Mouse (Mus musculus) MEL (cell line): ENCODE measurements at regions not wholly inside any gene's neighbourhood (a gene's known extent, or its start where the extent isn't known, plus 50 kb on each side); places are given as distances from the start of the nearest gene placed in this dataset.

ENCODE experiments used
- DNase-seq: peaks from one replicate; pipeline ENCODE4 v3.0.0; 2011; ENCODE audit warnings: low read depth, low spot score
- H3K27ac ChIP-seq: 2 replicates; pipeline ENCODE4 v1.5.1; 2012; ENCODE audit warnings: low read depth, mild to moderate bottlenecking, control low read depth, low read length, moderate library complexity; ENCODE audit not compliant: control insufficient read depth
- H3K27me3 ChIP-seq, 2 experiments: fragments of 150-350 bp in 1 of 2; sonication (generic) in 1 of 2; 2 replicates each; pipeline ENCODE4 v1.6.1; 2012; ENCODE audit warnings: low read length in 2 of 2, mild to moderate bottlenecking in 2 of 2, improper control_type of control experiment in 1 of 2, moderate library complexity in 1 of 2; ENCODE audit not compliant: insufficient read depth in 2 of 2, control insufficient read depth in 1 of 2
- H3K36me3 ChIP-seq, 2 experiments: 2 replicates each; pipeline ENCODE4 v1.6.1; 2012 to 2014; ENCODE audit warnings: low read length in 2 of 2, improper control_type of control experiment in 1 of 2, inconsistent platforms in 1 of 2, mild to moderate bottlenecking in 1 of 2; ENCODE audit not compliant: insufficient read depth in 2 of 2, control insufficient read depth in 1 of 2
- H3K4me1 ChIP-seq, 2 experiments: fragments of 150-350 bp in 1 of 2; sonication (generic) in 1 of 2; 2 replicates each; pipeline ENCODE4 v1.6.1; 2012; ENCODE audit warnings: low read length in 2 of 2, improper control_type of control experiment in 1 of 2, mild to moderate bottlenecking in 1 of 2; ENCODE audit not compliant: insufficient read depth in 2 of 2, control insufficient read depth in 1 of 2
- H3K4me3 ChIP-seq, 2 experiments: fragments of 150-350 bp in 1 of 2; sonication (generic) in 1 of 2; 2 replicates each; pipeline ENCODE4 v1.5.1; 2012; ENCODE audit warnings: low read depth in 2 of 2, low read length in 2 of 2, mild to moderate bottlenecking in 2 of 2, moderate library complexity in 2 of 2, control low read depth in 1 of 2, improper control_type of control experiment in 1 of 2; ENCODE audit not compliant: control insufficient read depth in 1 of 2, insufficient read depth in 1 of 2
- H3K79me2 ChIP-seq: 2 replicates; pipeline ENCODE4 v1.6.1; 2012; ENCODE audit warnings: mild to moderate bottlenecking, low read length, moderate library complexity; ENCODE audit not compliant: control insufficient read depth, poor library complexity, insufficient read depth
- H3K9ac ChIP-seq: 2 replicates; pipeline ENCODE4 v1.6.1; 2012; ENCODE audit warnings: low read depth, mild to moderate bottlenecking, control low read depth, low read length, moderate library complexity; ENCODE audit not compliant: control insufficient read depth, poor library complexity, severe bottlenecking
- H3K9me3 ChIP-seq: fragments of 150-350 bp; sonication (generic); replicated peaks from 2 replicates; pipeline ENCODE4 v1.6.1; 2012; ENCODE audit warnings: mild to moderate bottlenecking, low read length, improper control_type of control experiment, moderate library complexity; ENCODE audit not compliant: insufficient read depth
- BHLHE40 ChIP-seq: IDR thresholded peaks from 2 replicates; pipeline ENCODE4 v1.6.1; 2012; ENCODE audit warnings: low read depth, mild to moderate bottlenecking, inconsistent platforms, low read length, improper control_type of control experiment, borderline replicate concordance
- CTCF ChIP-seq, 3 experiments: IDR thresholded peaks in 2 of 3; conservative IDR thresholded peaks in 1 of 3; 2 replicates each; pipeline ENCODE4 v1.5.1; 2011 to 2012; ENCODE audit warnings: low read length in 3 of 3, low read depth in 2 of 3, mild to moderate bottlenecking in 2 of 3, improper control_type of control experiment in 1 of 3, inconsistent platforms in 1 of 3, mixed read lengths in 1 of 3, moderate library complexity in 1 of 3; ENCODE audit not compliant: control insufficient read depth in 1 of 3, insufficient read depth in 1 of 3, poor library complexity in 1 of 3, severe bottlenecking in 1 of 3
- ELF1 ChIP-seq: IDR thresholded peaks from 2 replicates; pipeline ENCODE4 v1.6.1; 2014; ENCODE audit warnings: low read depth, mild to moderate bottlenecking, inconsistent platforms, low read length, improper control_type of control experiment, moderate library complexity
- EP300 ChIP-seq, 2 experiments: IDR thresholded peaks; 2 replicates each; pipeline ENCODE4 v1.6.1; 2011; ENCODE audit warnings: improper control_type of control experiment in 2 of 2, low read length in 2 of 2, low read depth in 1 of 2, mild to moderate bottlenecking in 1 of 2
- ETS1 ChIP-seq: IDR thresholded peaks from 2 replicates; pipeline ENCODE4 v1.6.1; 2012; ENCODE audit warnings: low read depth, mild to moderate bottlenecking, inconsistent platforms, low read length, improper control_type of control experiment, moderate library complexity
- GABPA ChIP-seq: IDR thresholded peaks from 2 replicates; pipeline ENCODE4 v1.6.1; 2012; ENCODE audit warnings: low read depth, mild to moderate bottlenecking, inconsistent platforms, low read length, improper control_type of control experiment, moderate library complexity
- GATA1 ChIP-seq: IDR thresholded peaks from 2 replicates; pipeline ENCODE4 v1.6.1; 2011; ENCODE audit warnings: low read depth, low read length, improper control_type of control experiment
- HCFC1 ChIP-seq: IDR thresholded peaks from 2 replicates; pipeline ENCODE4 v1.6.1; 2012; ENCODE audit warnings: low read depth, mild to moderate bottlenecking, inconsistent platforms, low read length, improper control_type of control experiment, moderate library complexity
- MAX ChIP-seq: IDR thresholded peaks from 2 replicates; pipeline ENCODE4 v1.6.1; 2011; ENCODE audit warnings: low read length, improper control_type of control experiment
- MAZ ChIP-seq: IDR thresholded peaks from 2 replicates; pipeline ENCODE4 v1.6.1; 2012; ENCODE audit warnings: low read depth, mild to moderate bottlenecking, inconsistent platforms, low read length, improper control_type of control experiment
- MEF2A ChIP-seq: IDR thresholded peaks from 2 replicates; pipeline ENCODE4 v1.6.1; 2014; ENCODE audit warnings: low read depth, mild to moderate bottlenecking, inconsistent platforms, low read length, improper control_type of control experiment; ENCODE audit not compliant: poor library complexity, insufficient replicate concordance, severe bottlenecking; ENCODE audit errors: extremely low read depth
- MXI1 ChIP-seq: IDR thresholded peaks from 2 replicates; pipeline ENCODE4 v1.6.1; 2011; ENCODE audit warnings: mild to moderate bottlenecking, low read depth, low read length, improper control_type of control experiment
- POLR2A ChIP-seq, 2 experiments: IDR thresholded peaks; 2 replicates each; pipeline ENCODE4 v1.6.1; 2011 to 2012; ENCODE audit warnings: low read length in 2 of 2, mild to moderate bottlenecking in 2 of 2, control low read depth in 1 of 2, improper control_type of control experiment in 1 of 2, low read depth in 1 of 2, moderate library complexity in 1 of 2; ENCODE audit not compliant: control insufficient read depth in 1 of 2, insufficient read depth in 1 of 2, poor library complexity in 1 of 2
- POLR2AphosphoS2 ChIP-seq: IDR thresholded peaks from 2 replicates; pipeline ENCODE4 v1.6.1; 2011; ENCODE audit warnings: low read length, improper control_type of control experiment
- RCOR1 ChIP-seq: IDR thresholded peaks from 2 replicates; pipeline ENCODE4 v1.6.1; 2012; ENCODE audit warnings: low read depth, mild to moderate bottlenecking, inconsistent platforms, low read length, improper control_type of control experiment
- SIN3A ChIP-seq: IDR thresholded peaks from 2 replicates; pipeline ENCODE4 v1.6.1; 2012; ENCODE audit warnings: low read length, improper control_type of control experiment, inconsistent platforms
- TAL1 ChIP-seq: IDR thresholded peaks from 2 replicates; pipeline ENCODE4 v1.6.1; 2012; ENCODE audit warnings: mild to moderate bottlenecking, inconsistent platforms, low read length, moderate library complexity, mixed read lengths
- TBP ChIP-seq: IDR thresholded peaks from 2 replicates; pipeline ENCODE4 v1.8.0; 2011; ENCODE audit warnings: low read depth, low read length, improper control_type of control experiment
- UBTF ChIP-seq: IDR thresholded peaks from 2 replicates; pipeline ENCODE4 v1.6.1; 2012; ENCODE audit warnings: low read depth, mild to moderate bottlenecking, inconsistent platforms, low read length, improper control_type of control experiment, moderate library complexity, borderline replicate concordance; ENCODE audit not compliant: insufficient read depth
- ZC3H11A ChIP-seq: IDR thresholded peaks from 2 replicates; pipeline ENCODE4 v1.6.1; 2012; ENCODE audit warnings: low read depth, mild to moderate bottlenecking, inconsistent platforms, low read length, improper control_type of control experiment
- ZKSCAN1 ChIP-seq: IDR thresholded peaks from 2 replicates; pipeline ENCODE4 v1.6.1; 2012; ENCODE audit warnings: low read depth, mild to moderate bottlenecking, inconsistent platforms, low read length, improper control_type of control experiment, moderate library complexity
- ZMIZ1 ChIP-seq: IDR thresholded peaks from 2 replicates; pipeline ENCODE4 v1.6.1; 2012; ENCODE audit warnings: low read depth, mild to moderate bottlenecking, inconsistent platforms, low read length, improper control_type of control experiment, moderate library complexity

GRCm38 (mm10) chr10:98652084-98652483 is 262.1 kb upstream of the Atp2b1 start:
- Histone ChIP-seq H3K9me3 (no peaks in the 10 kb centered on the region), H3K27me3 (no peaks in the 10 kb centered on the region), H3K4me1 (0 out of 4 replicates have a peak, but pooled peaks cover 0 to 3% of the 10 kb centered on the region in 2 experiments), H3K4me3 (no peak overlapping the region), H3K36me3 (no peaks in the 10 kb centered on the region), H3K79me2 (no peaks in the 10 kb centered on the region), H3K9ac (no peak overlapping the region), H3K27ac (no peak overlapping the region)
- DNase-seq: no peak
- TF ChIP-seq MEF2A (no peak), ZC3H11A (no peak), MAZ (no peak), GABPA (no peak), RCOR1 (no peak), POLR2AphosphoS2 (no peak), CTCF (IDR thresholded peaks at IDR 0.05 in 2 of 3, conservative IDR thresholded peaks at IDR 0.05 in 1 of 3; ENCODE audit: control insufficient read depth in 1 of 3, insufficient read depth in 1 of 3, low read depth in 2 of 3, low read length in 3 of 3, poor library complexity in 1 of 3, severe bottlenecking in 1 of 3) (no peak), MXI1 (no peak), POLR2A (IDR thresholded peaks at IDR 0.05; ENCODE audit: control insufficient read depth in 1 of 2, insufficient read depth in 1 of 2, low read depth in 1 of 2, low read length in 2 of 2, poor library complexity in 1 of 2) (no peak), BHLHE40 (no peak), UBTF (no peak), SIN3A (no peak), HCFC1 (no peak), MAX (no peak), ELF1 (no peak)

GRCm38 (mm10) chr10:98660747-98661146 is 253.5 kb upstream of the Atp2b1 start:
- H3K9ac ChIP-seq: no peak overlapping the region
- H3K9me3 ChIP-seq: no peaks in the 10 kb centered on the region
- H3K79me2 ChIP-seq: no peaks in the 10 kb centered on the region
- TF ChIP-seq ZKSCAN1 (no peak), TBP (no peak), ETS1 (no peak), TAL1 (no peak), MXI1 (no peak), EP300 (IDR thresholded peaks at IDR 0.05; ENCODE audit: low read depth in 1 of 2, low read length in 2 of 2) (no peak), POLR2AphosphoS2 (no peak), UBTF (no peak), CTCF (IDR thresholded peaks at IDR 0.05 in 2 of 3, conservative IDR thresholded peaks at IDR 0.05 in 1 of 3; ENCODE audit: control insufficient read depth in 1 of 3, insufficient read depth in 1 of 3, low read depth in 2 of 3, low read length in 3 of 3, poor library complexity in 1 of 3, severe bottlenecking in 1 of 3) (no peak), HCFC1 (no peak), ZMIZ1 (no peak), GATA1 (no peak)
- H3K27ac ChIP-seq: no peak overlapping the region
- H3K27me3 ChIP-seq: no peaks in the 10 kb centered on the region
- no peaks in the 10 kb centered on the region for H3K36me3 ChIP-seq
- H3K4me3 ChIP-seq: no peak overlapping the region
- peak; percentile 27 for DNase-seq
- H3K4me1 ChIP-seq: no peaks in the 10 kb centered on the region
